Mouse (Mus musculus): ENCODE data around the gene Eaf2. TPM values are rescaled to one million over a fixed set of nuclear protein-coding genes. Genes with fewer than 3 reads are reported as not detected.

Eaf2 gene
- total and polyA plus RNA-seq, 3 experiments: 3.5 to 7.4 (median 5.0) TPM

- Histone ChIP-seq H3K9ac (ENCODE audit: insufficient read depth, low read depth) (peak overlapping the region; percentile 4; the same call in 1 of the 2 replicates), H3K4me2 (ENCODE audit: insufficient read depth, low read depth, poor library complexity, severe bottlenecking) (no peak overlapping the region), H3K4me1 (ENCODE audit: control insufficient read depth in 1 of 2, insufficient read depth in 2 of 2) (peaks cover 2 to 3% of the 10 kb centered on the region in 2 experiments; a peak in 2 of 4 replicates), H3K27ac (ENCODE audit: insufficient read depth, low read depth) (no peak overlapping the region), H3K4me3 (replicated peaks in 1 of 3; ENCODE audit: low read depth in 2 of 3, low read length in 2 of 3, poor library complexity in 1 of 3) (no peak overlapping the region), H3K36me3 (replicated peaks in 1 of 2; ENCODE audit: control insufficient read depth in 1 of 2, insufficient read depth in 1 of 2, low read length in 1 of 2) (no peaks in the 10 kb centered on the region), H3K9me3 (replicated peaks; ENCODE audit: low read length) (no peaks in the 10 kb centered on the region), H3K79me2 (replicated peaks; ENCODE audit: control insufficient read depth, extremely low read depth, insufficient read depth, poor library complexity, severe bottlenecking) (no peaks in the 10 kb centered on the region), H3K27me3 (replicated peaks) (peaks cover 4% of the 10 kb centered on the region)
- in situ Hi-C loops (cut with MboI; ENCODE audit: low pct_ligation_motif_present, low pct_unique_long_range_greater_than_20kb, low sequenced_read_pairs) (no loop called here), dilution Hi-C loops (cut with MboI; ENCODE audit: extremely low pct_ligation_motif_present, extremely low pct_unique_long_range_greater_than_20kb, low sequenced_read_pairs) (no loop called here)
- TF ChIP-seq POLR2A (IDR thresholded peaks at IDR 0.05; ENCODE audit: low read depth, low read length) (no peak), EP300 (IDR thresholded peaks at IDR 0.05; ENCODE audit: low read length) (no peak), UBTF (IDR thresholded peaks at IDR 0.05; ENCODE audit: low read depth, low read length) (no peak), HCFC1 (IDR thresholded peaks at IDR 0.05; ENCODE audit: low read depth, low read length) (no peak), MXI1 (IDR thresholded peaks at IDR 0.05; ENCODE audit: low read depth, low read length) (no peak), SIN3A (IDR thresholded peaks at IDR 0.05; ENCODE audit: low read length) (no peak), MAX (IDR thresholded peaks at IDR 0.05; ENCODE audit: low read length) (no peak), MAFK (IDR thresholded peaks at IDR 0.05; ENCODE audit: insufficient replicate concordance, low read length) (no peak), ZMIZ1 (IDR thresholded peaks at IDR 0.05; ENCODE audit: low read depth, low read length) (no peak), TCF12 (IDR thresholded peaks at IDR 0.05; ENCODE audit: low read depth, low read length) (no peak), IRF4 (IDR thresholded peaks at IDR 0.05; ENCODE audit: low read depth, low read length) (no peak), ZKSCAN1 (IDR thresholded peaks at IDR 0.05; ENCODE audit: borderline replicate concordance, low read depth, low read length) (no peak), MEF2A (IDR thresholded peaks at IDR 0.05; ENCODE audit: borderline replicate concordance, low read depth, low read length) (no peak), ZNF384 (IDR thresholded peaks at IDR 0.05; ENCODE audit: low read depth, low read length) (no peak), ZC3H11A (IDR thresholded peaks at IDR 0.05; ENCODE audit: low read depth, low read length) (no peak), CHD2 (IDR thresholded peaks at IDR 0.05; ENCODE audit: low read length) (no peak), MYC (IDR thresholded peaks at IDR 0.05; ENCODE audit: low read depth, low read length) (no peak), USF2 (conservative IDR thresholded peaks at IDR 0.05; ENCODE audit: low read depth, low read length) (no peak), NRF1 (IDR thresholded peaks at IDR 0.05; ENCODE audit: low read depth, low read length) (no peak)
- DNase-seq (ENCODE audit: extremely low read depth): no peak
These were observed 99.1 kb downstream of the Eaf2 start for GRCm38 (mm10) chr16:36775658-36776057.

DNA sequence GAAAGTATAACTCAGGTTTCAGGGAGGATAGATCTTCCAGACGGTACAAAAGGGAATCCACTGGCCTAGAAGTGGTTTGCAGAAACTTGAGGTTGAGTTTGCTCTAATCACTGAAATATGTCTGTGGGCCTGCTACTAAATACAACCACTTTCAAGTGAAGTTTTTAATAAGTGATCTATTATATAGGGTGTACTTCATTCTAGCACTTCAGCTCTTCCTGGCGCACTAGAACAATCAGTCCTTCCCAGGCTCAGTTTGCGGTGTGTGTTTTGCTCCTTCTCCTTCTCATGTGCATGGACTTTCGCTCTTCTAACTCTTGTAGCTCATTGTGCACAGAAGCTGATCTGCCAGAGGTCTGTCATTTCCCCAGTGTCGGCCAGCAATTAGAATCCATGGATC lies 101.8 kb downstream of the Eaf2 start:
- Histone ChIP-seq H3K36me3 (replicated peaks in 1 of 2; ENCODE audit: control insufficient read depth in 1 of 2, insufficient read depth in 1 of 2, low read length in 1 of 2) (no peaks in the 10 kb centered on the region), H3K79me2 (replicated peaks; ENCODE audit: control insufficient read depth, extremely low read depth, insufficient read depth, poor library complexity, severe bottlenecking) (no peaks in the 10 kb centered on the region), H3K9me3 (replicated peaks; ENCODE audit: low read length) (no peaks in the 10 kb centered on the region), H3K27me3 (replicated peaks) (peaks cover 4% of the 10 kb centered on the region), H3K4me1 (ENCODE audit: control insufficient read depth in 1 of 2, insufficient read depth in 2 of 2) (peaks cover 3 to 5% of the 10 kb centered on the region in 2 experiments; a peak in 2 of 4 replicates), H3K4me3 (replicated peaks in 1 of 3; ENCODE audit: low read depth in 2 of 3, low read length in 2 of 3, poor library complexity in 1 of 3) (no peak overlapping the region), H3K27ac (ENCODE audit: insufficient read depth, low read depth) (no peak overlapping the region), H3K4me2 (ENCODE audit: insufficient read depth, low read depth, poor library complexity, severe bottlenecking) (no peak overlapping the region), H3K9ac (ENCODE audit: insufficient read depth, low read depth) (no peak overlapping the region)
- in situ Hi-C loops (cut with MboI; ENCODE audit: low pct_ligation_motif_present, low pct_unique_long_range_greater_than_20kb, low sequenced_read_pairs): no loop called here
- no peak for DNase-seq (ENCODE audit: extremely low read depth)
- no peak for TF ChIP-seq NRF1 (IDR thresholded peaks at IDR 0.05; ENCODE audit: low read depth, low read length)
- no peak for TF ChIP-seq TCF12 (IDR thresholded peaks at IDR 0.05; ENCODE audit: low read depth, low read length)
- no peak for TF ChIP-seq MEF2A (IDR thresholded peaks at IDR 0.05; ENCODE audit: borderline replicate concordance, low read depth, low read length)
- no peak for TF ChIP-seq IRF4 (IDR thresholded peaks at IDR 0.05; ENCODE audit: low read depth, low read length)
- no peak for TF ChIP-seq PAX5 (IDR thresholded peaks at IDR 0.05; ENCODE audit: low read length)
- TF ChIP-seq NELFE (IDR thresholded peaks at IDR 0.05; ENCODE audit: low read depth, low read length): no peak
- no peak for TF ChIP-seq CHD1 (IDR thresholded peaks at IDR 0.05; ENCODE audit: low read depth, low read length)
- no peak for TF ChIP-seq KAT2A (IDR thresholded peaks at IDR 0.05; ENCODE audit: insufficient replicate concordance, low read length)
- no peak for TF ChIP-seq CHD2 (IDR thresholded peaks at IDR 0.05; ENCODE audit: low read length)
- no peak for TF ChIP-seq MAZ (IDR thresholded peaks at IDR 0.05; ENCODE audit: low read depth, low read length)
- dilution Hi-C loops (cut with MboI; ENCODE audit: extremely low pct_ligation_motif_present, extremely low pct_unique_long_range_greater_than_20kb, low sequenced_read_pairs): no loop called here
